Mouse (Mus musculus) ES-E14 (cell line): ENCODE measurements at regions not wholly inside any gene's neighbourhood (a gene's known extent, or its start where the extent isn't known, plus 50 kb on each side); places are given as distances from the start of the nearest gene placed in this dataset.

Experiments used
- DNase-seq: peaks from one replicate; pipeline ENCODE4 v3.0.0-alpha.2; 2013; ENCODE audit warnings: low read depth, low spot score
- H3K27ac ChIP-seq: 2 replicates; pipeline ENCODE4 v1.5.1; 2012; ENCODE audit warnings: low read depth, mild to moderate bottlenecking, low read length, moderate library complexity, mixed read lengths; ENCODE audit not compliant: poor library complexity, insufficient read depth, severe bottlenecking
- H3K36me3 ChIP-seq: 2 replicates; pipeline ENCODE4 v1.6.1; 2012; ENCODE audit warnings: mild to moderate bottlenecking, low read length, moderate library complexity, mixed read lengths; ENCODE audit not compliant: control insufficient read depth, poor library complexity, insufficient read depth, severe bottlenecking
- H3K4me1 ChIP-seq, 2 experiments: fragments of 150-350 bp in 1 of 2; sonication (generic) in 1 of 2; 2 replicates each; pipeline ENCODE4 v1.6.1; 2012; ENCODE audit warnings: low read length in 2 of 2, mild to moderate bottlenecking in 1 of 2, mixed read lengths in 1 of 2; ENCODE audit not compliant: control insufficient read depth in 2 of 2, insufficient read depth in 2 of 2, poor library complexity in 1 of 2
- H3K4me3 ChIP-seq, 2 experiments: fragments of 150-350 bp in 1 of 2; sonication (generic) in 1 of 2; 2 replicates each; pipeline ENCODE4 v1.5.1; 2012; ENCODE audit warnings: low read length in 2 of 2, low read depth in 1 of 2, mild to moderate bottlenecking in 1 of 2, mixed read lengths in 1 of 2; ENCODE audit not compliant: insufficient read depth in 1 of 2, poor library complexity in 1 of 2, severe bottlenecking in 1 of 2
- H3K9ac ChIP-seq: 2 replicates; pipeline ENCODE4 v1.6.1; 2012; ENCODE audit warnings: low read depth, mild to moderate bottlenecking, low read length, mixed read lengths; ENCODE audit not compliant: poor library complexity, insufficient read depth, severe bottlenecking
- H3K9me3 ChIP-seq: fragments of 150-350 bp; sonication (generic); 2 replicates; pipeline ENCODE4 v1.6.1; 2012; ENCODE audit warnings: low read depth, mild to moderate bottlenecking, low read length; ENCODE audit not compliant: control insufficient read depth, insufficient read depth
- CHD2 ChIP-seq: IDR thresholded peaks from 2 replicates; pipeline ENCODE4 v1.6.1; 2014; ENCODE audit warnings: mild to moderate bottlenecking, low read depth, low read length, inconsistent platforms
- HCFC1 ChIP-seq: IDR thresholded peaks from 2 replicates; pipeline ENCODE4 v1.6.1; 2012; ENCODE audit warnings: low read length, inconsistent platforms, borderline replicate concordance; ENCODE audit not compliant: insufficient read depth
- MAFK ChIP-seq: IDR thresholded peaks from 2 replicates; pipeline ENCODE4 v1.6.1; 2014; ENCODE audit warnings: mild to moderate bottlenecking, low read depth, low read length, inconsistent platforms; ENCODE audit not compliant: insufficient read depth
- ZC3H11A ChIP-seq: IDR thresholded peaks from 2 replicates; pipeline ENCODE4 v1.6.1; 2012; ENCODE audit warnings: low read depth, mild to moderate bottlenecking, inconsistent platforms, low read length, borderline replicate concordance
- ZNF384 ChIP-seq: IDR thresholded peaks from 2 replicates; pipeline ENCODE4 v1.6.1; 2012; ENCODE audit warnings: low read depth, low read length, inconsistent platforms
- in situ Hi-C, 2 experiments: fragments of 600-800 bp; cut with MboI; formaldehyde crosslinking; loops; one replicate each; pipeline ENCODE4 v1.15.1; 2025; ENCODE audit warnings: low sequenced_read_pairs in 2 of 2, inconsistent platforms in 1 of 2; ENCODE audit not compliant: unreplicated experiment in 2 of 2

GRCm38 (mm10) chr3:131962870-131963269, 122.2 kb upstream of the Dkk2 start:
- Histone ChIP-seq H3K36me3 (no peaks in the 10 kb centered on the region), H3K27ac (no peak overlapping the region), H3K9me3 (no peaks in the 10 kb centered on the region), H3K4me1 (no peaks in the 10 kb centered on the region), H3K4me3 (no peak overlapping the region), H3K9ac (no peak overlapping the region)
- no peak for DNase-seq
- TF ChIP-seq ZNF384 (no peak), MAFK (no peak), ZC3H11A (no peak), HCFC1 (no peak), CHD2 (no peak)
- in situ Hi-C loops = no loop called here

- H3K4me1 ChIP-seq = no peaks in the 10 kb centered on the region
- TF ChIP-seq ZC3H11A (no peak), MAFK (no peak), CHD2 (no peak), ZNF384 (no peak), HCFC1 (no peak)
- H3K4me3 ChIP-seq = no peak overlapping the region
- no peaks in the 10 kb centered on the region for H3K9me3 ChIP-seq
- no peak for DNase-seq
- no peak overlapping the region for H3K27ac ChIP-seq
- H3K9ac ChIP-seq = no peak overlapping the region
- no peaks in the 10 kb centered on the region for H3K36me3 ChIP-seq
- in situ Hi-C loops = no loop called here
Observed at GRCm38 (mm10) chr3:131964952-131965351, 120.1 kb upstream of the Dkk2 start.

- no peak overlapping the region for H3K27ac ChIP-seq
- H3K9ac ChIP-seq = no peak overlapping the region
- no peaks in the 10 kb centered on the region for H3K4me1 ChIP-seq
- no peak for DNase-seq
- H3K36me3 ChIP-seq = no peaks in the 10 kb centered on the region
- TF ChIP-seq CHD2 (no peak), ZC3H11A (no peak), HCFC1 (no peak), MAFK (no peak), ZNF384 (no peak)
- no peaks in the 10 kb centered on the region for H3K9me3 ChIP-seq
- no peak overlapping the region for H3K4me3 ChIP-seq
- in situ Hi-C loops = no loop called here
Observed at GRCm38 (mm10) chr3:131965456-131966160, 119.5 kb upstream of the Dkk2 start.

- H3K9ac ChIP-seq = no peak overlapping the region
- H3K27ac ChIP-seq = no peak overlapping the region
- no peak overlapping the region for H3K4me3 ChIP-seq
- no peaks in the 10 kb centered on the region for H3K36me3 ChIP-seq
- DNase-seq = no peak
- no peaks in the 10 kb centered on the region for H3K4me1 ChIP-seq
- TF ChIP-seq ZC3H11A (no peak), CHD2 (no peak), MAFK (no peak), HCFC1 (no peak), ZNF384 (no peak)
- no peaks in the 10 kb centered on the region for H3K9me3 ChIP-seq
- in situ Hi-C loops = no loop called here
Observed at GRCm38 (mm10) chr3:131967288-131967687, 117.8 kb upstream of the Dkk2 start.

GRCm38 (mm10) chr3:131970827-131971226, 114.3 kb upstream of the Dkk2 start:
- H3K9ac ChIP-seq = no peak overlapping the region
- in situ Hi-C loops = no loop called here
- no peak overlapping the region for H3K4me3 ChIP-seq
- H3K36me3 ChIP-seq = no peaks in the 10 kb centered on the region
- TF ChIP-seq CHD2 (no peak), HCFC1 (no peak), ZNF384 (no peak), ZC3H11A (no peak), MAFK (no peak)
- no peaks in the 10 kb centered on the region for H3K4me1 ChIP-seq
- H3K27ac ChIP-seq = no peak overlapping the region
- DNase-seq = no peak
- H3K9me3 ChIP-seq = no peaks in the 10 kb centered on the region
